Mouse (Mus musculus): ENCODE data around the gene Spin4.

Spin4 gene

DNA sequence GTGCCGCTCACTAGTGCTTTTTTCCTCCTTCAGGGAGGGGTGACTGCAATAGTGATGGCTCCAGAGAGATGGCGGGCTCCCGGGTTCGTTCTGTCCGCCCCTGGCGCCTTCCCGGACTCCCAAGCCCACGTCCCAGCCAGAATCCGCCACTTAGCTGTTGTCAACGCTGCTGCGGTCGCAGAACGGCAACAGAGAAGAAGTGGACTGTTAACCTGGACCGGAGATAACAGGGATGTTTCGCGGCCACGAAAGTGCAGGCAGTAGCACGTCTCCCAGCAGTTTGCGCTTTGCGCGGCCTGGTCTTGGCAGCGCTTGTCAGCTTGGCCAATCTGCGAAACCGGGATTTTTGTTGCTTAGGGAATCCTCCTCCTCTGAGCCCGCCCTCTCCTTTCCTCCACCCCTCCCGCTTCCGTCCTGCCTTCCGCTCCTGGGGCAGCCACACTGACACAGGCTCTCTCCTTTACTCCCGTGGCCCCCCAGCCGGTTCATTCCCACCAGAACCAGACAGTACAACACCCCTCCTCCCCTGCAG, at the start of gene Spin4:
Spin4 (minus strand) TSS at position 322 of the 532 bp plus-strand sequence.
- DNase-seq (ENCODE audit: low spot score) = peak; percentile 79

DNA sequence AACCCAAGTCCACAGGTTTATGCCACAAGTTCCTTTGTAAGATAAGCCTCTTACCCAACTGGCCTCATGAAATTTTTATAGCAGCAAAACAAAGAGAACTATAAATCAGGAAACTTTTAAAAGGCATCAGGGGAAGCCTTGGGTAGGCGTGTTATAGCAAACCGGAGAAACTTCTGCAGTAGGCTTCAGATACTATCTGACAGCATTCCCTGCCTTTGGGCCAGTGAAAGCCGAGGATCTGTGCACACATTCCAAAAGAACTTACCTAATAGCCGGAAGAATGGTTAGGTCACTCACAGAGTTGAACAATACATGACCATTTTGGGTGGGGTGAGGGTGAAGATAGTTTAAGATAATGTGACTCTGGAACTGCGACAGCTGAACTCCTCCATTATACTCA, 1.4 kb upstream of the Spin4 start:
- peak; percentile 9 for DNase-seq (ENCODE audit: low spot score)

DNA sequence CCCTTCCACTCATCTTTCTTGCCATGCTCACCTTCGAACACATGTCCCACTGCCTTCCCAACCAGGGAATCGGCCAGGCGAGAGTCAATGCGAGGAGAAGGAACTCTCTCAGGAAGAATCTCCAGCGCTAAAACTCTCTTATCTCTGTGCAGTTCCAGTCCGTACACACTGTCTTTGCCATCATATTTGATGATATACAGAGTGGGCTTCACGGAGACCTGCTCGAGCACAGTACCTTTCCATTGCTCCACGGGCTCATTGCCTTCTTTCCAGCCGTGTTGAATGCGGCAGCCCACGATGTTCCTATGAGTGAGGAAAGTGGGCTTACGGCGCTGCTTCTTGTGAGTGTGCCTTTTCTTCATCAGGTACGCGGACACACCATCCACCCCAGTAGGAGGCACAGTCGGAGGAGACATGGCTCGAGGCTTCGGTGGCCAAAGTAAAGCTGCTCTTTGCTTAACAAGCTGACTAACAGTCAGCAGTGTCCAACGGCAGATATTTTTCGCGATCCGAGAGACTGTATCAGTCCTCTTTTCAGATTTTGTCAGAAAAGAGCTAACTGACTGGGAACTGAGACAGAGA, 612 bp downstream of the Spin4 start:
- DNase-seq (ENCODE audit: low spot score) = peak; percentile 11

DNA sequence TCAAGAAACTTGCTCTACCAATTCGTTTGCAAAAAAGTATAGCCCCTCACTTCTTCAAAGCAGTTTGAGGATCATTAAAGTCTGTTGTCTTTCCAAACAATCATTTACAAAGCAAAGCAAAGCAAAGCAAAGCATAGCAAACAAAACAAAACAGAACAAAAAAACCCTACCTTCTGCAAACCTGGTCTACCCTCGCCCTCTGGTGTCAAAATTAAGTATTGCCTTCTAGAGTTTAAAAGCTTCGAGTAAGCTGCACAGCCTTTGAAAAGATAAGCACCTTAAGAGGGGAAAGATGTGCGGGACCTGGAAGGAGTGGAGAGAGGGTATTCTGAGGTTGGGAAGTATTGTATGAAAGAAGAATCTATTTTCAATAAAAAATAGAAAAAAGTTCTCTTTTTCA, 14.4 kb downstream of the Spin4 start:
- DNase-seq (ENCODE audit: low spot score) = no peak

DNA sequence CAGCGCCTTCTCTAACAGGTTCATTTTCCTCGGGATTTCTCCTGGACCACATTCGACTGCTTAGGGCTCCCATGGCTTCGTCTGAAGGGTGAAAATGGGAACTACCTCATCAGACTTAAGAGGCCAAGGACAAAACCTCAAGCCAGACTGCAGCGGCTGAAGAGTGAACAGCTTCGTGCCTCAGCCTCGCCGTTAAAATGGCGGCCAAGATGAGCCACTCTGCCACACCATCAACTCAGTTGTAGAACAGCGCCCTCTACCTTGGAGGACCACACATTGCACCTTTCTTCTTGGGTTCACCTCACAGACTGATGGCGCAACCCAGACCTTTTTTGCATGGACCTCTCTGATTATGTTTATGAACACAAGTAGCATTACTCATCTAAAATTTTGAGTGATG, 27.6 kb downstream of the Spin4 start:
- DNase-seq (ENCODE audit: low spot score) = no peak

DNA sequence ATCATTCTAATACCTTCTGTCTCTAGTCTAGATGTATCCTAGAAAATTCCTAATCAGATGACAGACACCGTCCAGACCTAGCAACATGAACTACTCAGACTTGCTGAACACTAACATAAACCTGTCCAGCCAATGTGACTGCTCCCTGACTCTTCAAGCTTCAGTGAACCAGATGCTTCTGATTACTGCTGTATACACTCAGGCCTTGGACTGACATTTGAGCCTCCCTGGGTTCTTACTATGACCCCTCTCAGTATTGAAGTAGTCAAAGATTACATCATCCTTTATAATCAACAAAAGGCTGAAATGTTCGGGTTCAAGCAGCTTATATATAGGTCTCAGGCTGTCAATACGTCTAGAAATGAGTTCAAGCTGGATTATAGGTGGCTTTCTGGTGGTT, 32.4 kb downstream of the Spin4 start:
- no peak for DNase-seq (ENCODE audit: low spot score)

DNA sequence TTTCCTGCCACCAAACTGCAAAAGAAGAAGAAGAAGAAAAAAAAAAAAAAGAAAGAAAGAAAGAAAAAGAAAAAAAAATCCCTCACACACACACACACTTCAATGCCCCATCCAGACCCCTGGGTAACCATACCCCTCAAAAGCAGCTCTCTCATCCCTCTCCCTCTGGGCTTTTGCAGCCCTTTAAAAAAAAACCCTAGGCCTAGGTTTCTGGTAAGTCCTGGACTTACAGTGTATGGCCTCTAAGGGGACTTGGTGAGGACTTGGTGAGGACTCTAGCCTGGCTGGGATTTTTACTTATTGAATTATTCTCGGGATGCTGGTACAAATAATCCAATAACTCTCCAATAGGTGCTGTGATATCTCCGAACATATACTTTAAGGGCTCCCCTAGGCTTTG, 35.6 kb downstream of the Spin4 start:
- no peak for DNase-seq (ENCODE audit: low spot score)

DNA sequence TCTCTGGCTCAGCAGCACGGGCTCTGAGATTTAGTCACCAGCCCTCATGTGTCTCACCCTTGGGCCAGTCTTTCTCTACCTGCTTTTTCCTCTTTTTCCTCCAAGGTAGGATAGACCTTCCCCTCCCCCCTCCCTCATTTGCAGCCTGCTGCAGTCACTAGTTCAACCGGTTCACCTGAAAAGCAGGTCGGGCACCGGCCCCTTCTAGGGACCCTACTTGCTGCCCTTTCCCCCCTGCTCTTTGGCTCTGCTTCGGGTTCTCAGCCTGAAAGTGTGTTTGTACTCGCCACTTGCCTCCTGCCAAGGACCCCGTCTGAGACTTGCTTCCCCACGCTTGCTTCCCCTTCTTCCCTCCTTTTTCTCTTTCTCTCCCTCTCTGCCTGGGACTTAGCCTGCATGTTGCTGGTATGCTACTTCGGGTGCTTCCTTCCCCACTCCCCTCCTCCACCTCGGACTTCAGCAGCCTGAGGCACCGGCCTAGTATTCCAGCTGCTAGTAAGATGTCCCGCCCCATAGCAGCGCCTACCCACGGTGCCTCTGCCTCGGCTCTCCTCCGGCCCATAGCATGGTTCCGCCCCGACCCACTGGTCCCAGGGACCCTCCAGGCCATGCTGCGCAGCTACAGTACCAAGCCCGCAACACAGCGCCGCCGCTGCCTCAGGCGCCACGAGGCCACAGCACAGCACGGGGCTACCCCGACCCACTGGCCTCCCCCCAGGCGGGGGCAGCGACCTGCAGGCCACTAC, 36.2 kb downstream of the Spin4 start:
- DNase-seq (ENCODE audit: low spot score) = peak; percentile 12

Measured in urinary bladder, postnatal 14 days (tissue).